Mouse (Mus musculus) common myeloid progenitor, adult 5-6 weeks (primary cell): ENCODE measurements around the gene Akap2. TPM values are rescaled to one million over a fixed set of nuclear protein-coding genes. Genes with fewer than 3 reads are reported as not detected.

Source experiments
- ATAC-seq: replicated peaks from 2 replicates; pipeline ENCODE4 v1.8.0; 2016; ENCODE audit warnings: low read depth, mild to moderate bottlenecking, moderate TSS enrichment, inconsistent platforms; ENCODE audit not compliant: poor library complexity, severe bottlenecking
- total RNA-seq: library from RNA; stranded (forward); fragments of 200-1000, 187-1606 nt; gene quantifications from 2 replicates; pipeline ENCODE4 v1.2.3, GENCODE M21; 2017

Gene Akap2
- total RNA-seq, 1 experiment from 2014 or later, result 2.2 TPM

- ATAC-seq, result no peak
These were observed 19.4 kb upstream of the Akap2 start for GRCm38 (mm10) chr4:57697918-57698611.

GRCm38 (mm10) chr4:57701576-57701975 lies 15.9 kb upstream of the Akap2 start:
- no peak for ATAC-seq

GRCm38 (mm10) chr4:57703574-57704470 lies 13.6 kb upstream of the Akap2 start:
- no peak for ATAC-seq

GRCm38 (mm10) chr4:57704575-57704974 lies 12.9 kb upstream of the Akap2 start:
- ATAC-seq, result peak; percentile 66

- no peak for ATAC-seq
These were observed 1.6 kb upstream of the Akap2 start for GRCm38 (mm10) chr4:57715849-57716248.

- ATAC-seq, result no peak
These were observed 722 bp upstream of the Akap2 start for GRCm38 (mm10) chr4:57716735-57717134.

- ATAC-seq, result no peak
These were observed 1.9 kb downstream of the Akap2 start for GRCm38 (mm10) chr4:57719370-57719769.

- 0 out of 2 replicates have a peak, but pooled peaks have one; percentile 39 for ATAC-seq
These were observed 3.5 kb downstream of the Akap2 start for GRCm38 (mm10) chr4:57720869-57721361.

GRCm38 (mm10) chr4:57722296-57722695 lies 4.8 kb downstream of the Akap2 start:
- no peak for ATAC-seq

GRCm38 (mm10) chr4:57723659-57724058 lies 6.2 kb downstream of the Akap2 start:
- ATAC-seq, result 0 out of 2 replicates have a peak, but pooled peaks have one; percentile 39

- no peak for ATAC-seq
These were observed 8.1 kb downstream of the Akap2 start for GRCm38 (mm10) chr4:57725569-57725968.

- ATAC-seq, result no peak
These were observed 11.2 kb downstream of the Akap2 start for GRCm38 (mm10) chr4:57728611-57729183.

- ATAC-seq, result no peak
These were observed 12.6 kb downstream of the Akap2 start for GRCm38 (mm10) chr4:57730047-57730446.

GRCm38 (mm10) chr4:57730801-57731598 lies 13.5 kb downstream of the Akap2 start:
- 0 out of 2 replicates have a peak, but pooled peaks have one; percentile 50 for ATAC-seq

- no peak for ATAC-seq
These were observed 14.9 kb downstream of the Akap2 start for GRCm38 (mm10) chr4:57732351-57732750.

GRCm38 (mm10) chr4:57733445-57733844 lies 16.0 kb downstream of the Akap2 start:
- ATAC-seq, result peak; percentile 29; the same call in 1 of the 2 replicates

- no peak for ATAC-seq
These were observed 18.0 kb downstream of the Akap2 start for GRCm38 (mm10) chr4:57735426-57735825.

GRCm38 (mm10) chr4:57738856-57739552 lies 21.5 kb downstream of the Akap2 start:
- ATAC-seq, result no peak

GRCm38 (mm10) chr4:57743325-57743929 lies 26.0 kb downstream of the Akap2 start:
- ATAC-seq, result no peak
